In genomic region chr19:44282534-44283156, GRCm38 (mm10) we compare ENCODE assay signal across 8 mouse cellular contexts. TPM values are rescaled to one million over a fixed set of nuclear protein-coding genes. Genes with fewer than 3 reads are reported as not detected.
DNase-seq lines count a peak whose midpoint lies in the region; ATAC-seq and TF ChIP-seq lines count a peak whose summit lies in the region.

No protein-coding gene starts in this region.

- no peak for DNase-seq in kidney, adult 9 months
- no peak for DNase-seq in limb, embryonic 14.5 days (ENCODE audit: low spot score)
- DNase-seq in right cerebral cortex, adult 18-20 months = no peak
- DNase-seq in MN1 (ENCODE audit: low spot score) = no peak

- no peaks in the 10 kb centered on the region for H3K9me3 ChIP-seq in kidney, embryonic 15.5 days (replicated peaks)
- no peaks in the 10 kb centered on the region for H3K9me3 ChIP-seq in embryonic facial prominence, embryonic 13.5 days
- no peaks in the 10 kb centered on the region for H3K9me3 ChIP-seq in limb, embryonic 14.5 days (ENCODE audit: control insufficient read depth, low read length)
- H3K9me3 ChIP-seq in neural tube, embryonic 14.5 days (ENCODE audit: control insufficient read depth, low read length) = no peaks in the 10 kb centered on the region

- H3K27me3 ChIP-seq in kidney, embryonic 15.5 days = no peaks in the 10 kb centered on the region
- no peaks in the 10 kb centered on the region for H3K27me3 ChIP-seq in embryonic facial prominence, embryonic 13.5 days
- H3K27me3 ChIP-seq in limb, embryonic 14.5 days (ENCODE audit: control insufficient read depth, insufficient read depth, low read length) = no peaks in the 10 kb centered on the region
- H3K27me3 ChIP-seq in neural tube, embryonic 14.5 days (ENCODE audit: control insufficient read depth, insufficient read depth, low read length) = no peaks in the 10 kb centered on the region

- no peak for ATAC-seq in kidney, embryonic 15.5 days (replicated peaks; ENCODE audit: low FRiP score)
- no peak for ATAC-seq in embryonic facial prominence, embryonic 13.5 days (ENCODE audit: insufficient number of reproducible peaks, insufficient read depth, low FRiP score, low TSS enrichment, low read depth)
- no peak for ATAC-seq in limb, embryonic 14.5 days (ENCODE audit: low FRiP score, low read depth)
- no peak for ATAC-seq in neural tube, embryonic 14.5 days (ENCODE audit: low read depth)
- no peak for ATAC-seq in megakaryocyte-erythroid progenitor cell, adult 5-6 weeks (replicated peaks; ENCODE audit: low FRiP score, low TSS enrichment, poor library complexity, severe bottlenecking)

- no peak for TF ChIP-seq POLR2A in limb, embryonic 14.5 days (IDR thresholded peaks at IDR 0.05; ENCODE audit: borderline replicate concordance, extremely low read depth, insufficient read depth, insufficient read length)

- H3K27ac ChIP-seq in kidney, embryonic 15.5 days = peak overlapping the region; percentile 76
- peak overlapping the region; percentile 99 for H3K27ac ChIP-seq in embryonic facial prominence, embryonic 13.5 days
- peak overlapping the region; percentile 93 for H3K27ac ChIP-seq in limb, embryonic 14.5 days (replicated peaks; ENCODE audit: low read depth, low read length)
- H3K27ac ChIP-seq in neural tube, embryonic 14.5 days (ENCODE audit: low read depth, low read length) = peak overlapping the region; percentile 84

- H3K9ac ChIP-seq in kidney, embryonic 15.5 days = no peak overlapping the region
- H3K9ac ChIP-seq in embryonic facial prominence, embryonic 13.5 days = 0 out of 2 replicates have a peak overlapping the region, but pooled peaks have one; percentile 22
- H3K9ac ChIP-seq in limb, embryonic 14.5 days (ENCODE audit: low read depth, low read length, severe bottlenecking) = no peak overlapping the region
- no peak overlapping the region for H3K9ac ChIP-seq in neural tube, embryonic 14.5 days (replicated peaks; ENCODE audit: low read depth, low read length)

- H3K4me3 ChIP-seq in kidney, embryonic 15.5 days (replicated peaks) = no peak overlapping the region
- no peak overlapping the region for H3K4me3 ChIP-seq in embryonic facial prominence, embryonic 13.5 days
- H3K4me3 ChIP-seq in limb, embryonic 14.5 days (replicated peaks; ENCODE audit: low read length) = no peak overlapping the region
- no peak overlapping the region for H3K4me3 ChIP-seq in neural tube, embryonic 14.5 days (ENCODE audit: low read depth, low read length)

- H3K4me1 ChIP-seq in kidney, embryonic 15.5 days = peaks cover 56% of the 10 kb centered on the region
- H3K4me1 ChIP-seq in embryonic facial prominence, embryonic 13.5 days = peaks cover 43% of the 10 kb centered on the region
- H3K4me1 ChIP-seq in limb, embryonic 14.5 days (ENCODE audit: control insufficient read depth, insufficient read depth, low read length) = peaks cover 40% of the 10 kb centered on the region
- H3K4me1 ChIP-seq in neural tube, embryonic 14.5 days (ENCODE audit: control insufficient read depth, insufficient read depth, low read length) = peaks cover 20% of the 10 kb centered on the region

- H3K36me3 ChIP-seq in kidney, embryonic 15.5 days = no peaks in the 10 kb centered on the region
- H3K36me3 ChIP-seq in embryonic facial prominence, embryonic 13.5 days = no peaks in the 10 kb centered on the region
- H3K36me3 ChIP-seq in limb, embryonic 14.5 days (ENCODE audit: control insufficient read depth, insufficient read depth, low read length) = no peaks in the 10 kb centered on the region
- no peaks in the 10 kb centered on the region for H3K36me3 ChIP-seq in neural tube, embryonic 14.5 days (ENCODE audit: control insufficient read depth, insufficient read depth, low read length)

- 24% methylated on average over 9 of the region's 9 CpGs for WGBS in kidney, embryonic 15.5 days
- 32% methylated on average over 9 of the region's 9 CpGs for whole genome bisulfite sequencing in embryonic facial prominence, embryonic 13.5 days
- 22% methylated on average over 9 of the region's 9 CpGs for WGBS in limb, embryonic 14.5 days
- 26% methylated on average over 9 of the region's 9 CpGs for WGBS in neural tube, embryonic 14.5 days

- H3K4me2 ChIP-seq in kidney, embryonic 15.5 days = no peak overlapping the region
- peak overlapping the region; percentile 20; the same call in 1 of the 2 replicates for H3K4me2 ChIP-seq in embryonic facial prominence, embryonic 13.5 days
- H3K4me2 ChIP-seq in limb, embryonic 14.5 days (replicated peaks; ENCODE audit: low read depth, low read length, severe bottlenecking) = no peak overlapping the region; the same call in 1 of the 2 replicates
- no peak overlapping the region for H3K4me2 ChIP-seq in neural tube, embryonic 14.5 days (ENCODE audit: low read depth, low read length)

RNA-seq across cellular contexts. Expression of gene Scd2, which starts 10.8 kb away (rescaled TPM):
- polyA plus RNA-seq in kidney, embryonic 15.5 days (2015; fragmentation: Nextera tagmentation; extraction: Ambion mirVana) = 185 and 195 TPM in 2 replicates
- polyA plus RNA-seq in embryonic facial prominence, embryonic 13.5 days (2015; fragmentation: Nextera tagmentation; extraction: Ambion mirVana) = 211 and 213 TPM in 2 replicates
- polyA plus RNA-seq in limb, embryonic 14.5 days (2012; rRNA removed) = 274 and 383 TPM in 2 replicates
- 216 and 218 TPM in 2 replicates for polyA plus RNA-seq in limb, embryonic 14.5 days (2014; fragmentation: Nextera tagmentation; extraction: Ambion mirVana)
- polyA plus RNA-seq in neural tube, embryonic 14.5 days (2014; fragmentation: Nextera tagmentation; extraction: Ambion mirVana) = 293 and 373 TPM in 2 replicates
- 56.2 and 62.2 TPM in 2 replicates for total RNA-seq in megakaryocyte-erythroid progenitor cell, adult 5-6 weeks (2014; fragmentation: Nextera tagmentation)
- total RNA-seq in megakaryocyte-erythroid progenitor cell, adult 5-6 weeks (2017) = 71.9 and 90.7 TPM in 2 replicates

RNA-seq across cellular contexts. Expression of gene Scd4, which starts 50.2 kb away (rescaled TPM):
- polyA plus RNA-seq in kidney, embryonic 15.5 days (2015; fragmentation: Nextera tagmentation; extraction: Ambion mirVana) = 0.09 and 0.10 TPM in 2 replicates
- 0.15 and 0.25 TPM in 2 replicates for polyA plus RNA-seq in embryonic facial prominence, embryonic 13.5 days (2015; fragmentation: Nextera tagmentation; extraction: Ambion mirVana)
- 0.76 and 0.80 TPM in 2 replicates for polyA plus RNA-seq in limb, embryonic 14.5 days (2012; rRNA removed)
- polyA plus RNA-seq in limb, embryonic 14.5 days (2014; fragmentation: Nextera tagmentation; extraction: Ambion mirVana) = 0.12 and 0.35 TPM in 2 replicates
- polyA plus RNA-seq in neural tube, embryonic 14.5 days (2014; fragmentation: Nextera tagmentation; extraction: Ambion mirVana) = 0.13 and 0.15 TPM in 2 replicates
- total RNA-seq in megakaryocyte-erythroid progenitor cell, adult 5-6 weeks (2014; fragmentation: Nextera tagmentation) = 0.69 and 2.1 TPM in 2 replicates
- 0.38 TPM in 1 of 2 replicates, not detected in the other for total RNA-seq in megakaryocyte-erythroid progenitor cell, adult 5-6 weeks (2017)
